Mouse (Mus musculus) lung, adult 2 months (tissue): ENCODE data around the gene Cpne5.

Source experiments
- CTCF ChIP-seq: fragments of 200-500 bp; IDR thresholded peaks from 2 replicates; pipeline ENCODE4 v1.5.1; 2011; ENCODE audit warnings: mild to moderate bottlenecking, low read length, control low read depth; ENCODE audit not compliant: insufficient read depth
- POLR2A ChIP-seq: fragments of 200-500 bp; IDR thresholded peaks from 2 replicates; pipeline ENCODE4 v1.6.1; 2011; ENCODE audit warnings: low read depth, mild to moderate bottlenecking, control low read depth, low read length, borderline replicate concordance; ENCODE audit errors: extremely low read depth

- TF ChIP-seq POLR2A, result no peak
- TF ChIP-seq CTCF, result no peak
These were observed 90.2 kb downstream of the Cpne5 start for GRCm38 (mm10) chr17:29147773-29148172.
